Mouse (Mus musculus) embryonic fibroblast, embryonic 13.5 days (primary cell): ENCODE measurements around the gene Kcnk13.

Experiments used
- CTCF ChIP-seq: IDR thresholded peaks from 2 replicates; pipeline ENCODE4 v1.5.1; 2011; ENCODE audit warnings: mild to moderate bottlenecking, control low read depth, low read length, moderate library complexity, borderline replicate concordance; ENCODE audit not compliant: insufficient read depth
- POLR2A ChIP-seq: IDR thresholded peaks from 2 replicates; pipeline ENCODE4 v1.6.1; 2011; ENCODE audit warnings: low read depth, mild to moderate bottlenecking, control low read depth, low read length, moderate library complexity

- TF ChIP-seq CTCF (no peak), POLR2A (no peak)
Observed at GRCm38 (mm10) chr12:100015146-100015545, 50.8 kb downstream of the Kcnk13 start.
